Mouse (Mus musculus) cerebellum, postnatal 14 days (tissue): ENCODE measurements around the gene Myog.

Experiments
- DNase-seq, 2 experiments: peaks; one replicate each; pipeline ENCODE4 v3.0.0; 2021; ENCODE audit warnings: mixed read lengths in 2 of 2

Gene Myog

DNA sequence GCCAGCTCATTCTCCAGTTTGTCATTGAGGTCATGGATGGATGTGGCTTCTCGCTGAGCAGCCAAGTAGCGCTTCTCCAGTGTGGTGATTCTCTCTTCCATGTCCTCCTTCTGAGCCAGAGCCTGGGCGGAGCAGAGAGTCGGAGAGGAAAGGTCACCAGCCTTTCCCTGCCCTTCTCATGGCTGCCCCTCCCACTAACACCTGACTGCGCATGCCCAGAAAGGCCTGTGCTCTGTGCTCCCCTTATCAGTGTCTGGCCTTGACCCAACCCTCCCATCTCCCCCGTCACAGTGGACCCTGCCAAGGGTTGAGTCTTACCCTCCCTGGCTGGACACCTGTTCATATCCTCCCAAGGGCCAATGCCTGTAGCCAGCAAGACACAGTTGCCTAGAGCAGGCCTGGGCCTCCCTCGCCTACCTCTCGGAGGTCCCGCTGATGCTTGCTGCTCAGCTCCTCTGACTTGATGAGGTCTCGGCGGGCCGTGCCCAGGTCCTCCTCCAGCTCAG lies 37.1 kb downstream of the Myog start:
- no peak for DNase-seq

DNA sequence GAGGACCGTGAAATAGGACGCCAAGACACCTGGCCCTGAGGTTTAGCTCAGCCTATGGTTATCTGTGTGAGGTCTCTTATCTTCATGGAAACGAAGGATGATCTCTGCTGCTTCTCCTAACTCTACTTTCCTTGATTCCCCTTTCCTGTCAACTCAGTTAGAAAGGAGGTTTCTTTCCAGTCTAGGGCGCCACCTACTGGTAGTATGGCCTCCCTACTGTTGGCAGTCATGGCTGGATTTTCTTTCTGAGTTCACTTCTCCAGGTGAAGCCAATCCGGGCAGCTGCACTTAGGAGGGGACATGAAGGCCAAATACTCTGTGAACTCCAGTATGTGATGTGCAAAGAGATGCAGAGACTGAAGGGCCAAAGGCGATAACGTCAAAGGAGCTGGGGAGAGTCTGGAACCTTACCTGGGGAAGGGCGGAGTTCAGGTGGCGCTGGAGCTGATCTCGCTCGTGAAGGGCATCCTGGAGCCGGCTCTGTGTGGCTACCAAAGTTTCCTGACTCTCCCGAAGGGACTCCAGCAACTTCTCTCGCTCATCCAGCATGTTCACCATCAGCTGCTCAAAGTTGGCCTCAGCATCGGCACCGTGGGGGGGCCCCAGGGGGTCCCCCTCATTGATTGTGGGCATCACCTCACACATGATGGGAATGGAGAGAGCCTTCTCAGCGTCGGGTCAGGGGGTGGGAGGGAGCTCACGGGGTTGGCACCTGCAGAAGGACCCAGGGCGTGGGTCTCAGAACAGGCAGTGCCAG lies 42.3 kb downstream of the Myog start:
- DNase-seq = peak; percentile 92 to 96

DNA sequence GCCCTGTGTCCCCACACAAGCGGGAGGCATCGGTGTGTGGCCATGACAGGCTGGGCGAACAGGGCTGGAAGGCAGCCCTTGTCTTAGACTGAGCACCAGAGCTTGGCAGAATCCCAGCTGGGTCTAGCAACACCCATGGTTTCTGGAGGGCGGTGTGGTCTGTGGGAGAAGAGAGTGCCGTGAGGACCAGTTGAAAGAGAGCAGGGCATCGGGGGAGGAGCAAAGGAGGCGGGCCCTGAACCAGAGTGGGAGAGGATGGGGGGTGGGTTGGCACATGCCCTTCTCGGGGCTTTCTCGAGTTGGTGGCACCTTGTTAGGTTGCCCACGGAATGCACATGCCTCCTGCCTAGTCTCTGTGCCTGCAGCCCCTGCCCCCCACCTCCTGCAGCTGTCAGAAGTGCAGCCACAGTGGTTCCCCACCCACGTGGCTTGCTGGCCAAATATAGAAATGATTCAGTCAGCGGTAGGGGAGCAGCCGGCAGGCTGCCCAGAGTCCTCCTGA lies 43.0 kb downstream of the Myog start, which contains the start of gene Ppfia4:
Gene Ppfia4, minus strand, starts transcription at position 159 of the 502 bp plus-strand sequence.
- DNase-seq = peak; percentile 86 to 90

DNA sequence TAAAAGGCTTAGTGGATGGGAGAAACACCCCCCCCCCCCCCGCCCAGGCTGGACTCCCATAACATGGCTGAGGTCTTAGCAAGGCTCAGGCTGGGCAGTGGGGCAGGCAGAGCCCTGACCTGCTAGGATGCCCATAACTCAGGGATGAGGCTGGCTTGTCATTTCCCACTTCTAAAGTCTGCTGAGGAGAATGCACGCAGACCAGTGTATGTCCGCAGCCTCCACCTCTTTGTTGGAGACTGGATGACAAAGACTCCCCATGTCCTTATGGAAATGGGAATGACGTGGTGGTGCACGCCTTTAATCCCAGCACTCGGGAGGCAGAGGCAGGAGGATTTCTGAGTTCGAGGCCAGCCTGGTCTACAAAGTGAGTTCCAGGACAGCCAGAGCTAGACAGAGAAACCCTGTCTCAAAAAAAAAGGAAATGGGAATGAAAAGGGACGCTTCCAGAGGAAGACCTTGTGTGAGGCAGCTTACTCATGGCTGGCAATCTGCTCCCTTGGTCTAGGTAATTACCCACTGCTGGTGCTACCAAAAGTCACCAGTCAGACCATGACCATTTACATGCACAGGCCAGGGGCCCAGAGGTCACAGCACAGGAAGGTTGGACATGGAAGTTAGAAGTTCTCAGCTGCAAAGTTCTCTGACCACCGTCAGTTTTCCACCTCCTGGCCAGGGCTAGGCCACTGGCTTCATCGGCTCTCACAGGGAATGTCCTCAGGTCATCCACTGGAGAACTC lies 43.8 kb downstream of the Myog start:
- peak in 1 of 2 experiments; percentile 17 for DNase-seq

DNA sequence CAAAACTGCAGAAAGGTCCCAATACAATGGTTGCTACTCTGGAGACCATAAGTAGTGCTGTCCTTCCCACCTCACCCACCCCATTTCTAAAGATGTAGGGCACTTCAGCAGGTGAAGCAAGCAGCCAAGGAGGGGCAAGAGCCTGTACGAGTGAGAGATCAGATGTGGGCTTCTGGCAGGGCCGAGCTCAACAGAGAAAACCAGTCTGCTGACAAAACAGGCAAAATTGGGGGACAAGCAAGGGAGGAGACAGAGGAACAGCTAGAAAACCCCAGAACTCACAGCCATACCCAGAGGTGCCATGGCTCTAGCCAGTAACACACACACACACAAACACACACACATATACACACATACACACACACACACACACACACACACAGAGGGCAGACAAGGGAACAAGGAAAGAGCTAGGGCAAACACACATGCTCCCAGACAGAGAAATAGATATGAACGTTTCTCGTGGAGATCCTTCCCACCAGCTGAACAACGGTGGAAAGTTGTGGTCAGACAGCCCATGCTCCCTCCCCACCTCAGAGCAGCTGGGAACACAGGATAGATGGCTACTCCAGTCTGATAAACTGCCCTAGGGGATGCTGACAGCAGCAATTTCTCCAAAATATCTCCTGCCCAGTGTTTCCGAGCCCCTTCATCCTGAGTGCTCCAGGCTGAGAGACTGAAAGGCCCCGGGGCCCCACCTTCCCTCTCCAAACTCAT lies 44.5 kb downstream of the Myog start:
- DNase-seq = peak in 1 of 2 experiments; percentile 15

DNA sequence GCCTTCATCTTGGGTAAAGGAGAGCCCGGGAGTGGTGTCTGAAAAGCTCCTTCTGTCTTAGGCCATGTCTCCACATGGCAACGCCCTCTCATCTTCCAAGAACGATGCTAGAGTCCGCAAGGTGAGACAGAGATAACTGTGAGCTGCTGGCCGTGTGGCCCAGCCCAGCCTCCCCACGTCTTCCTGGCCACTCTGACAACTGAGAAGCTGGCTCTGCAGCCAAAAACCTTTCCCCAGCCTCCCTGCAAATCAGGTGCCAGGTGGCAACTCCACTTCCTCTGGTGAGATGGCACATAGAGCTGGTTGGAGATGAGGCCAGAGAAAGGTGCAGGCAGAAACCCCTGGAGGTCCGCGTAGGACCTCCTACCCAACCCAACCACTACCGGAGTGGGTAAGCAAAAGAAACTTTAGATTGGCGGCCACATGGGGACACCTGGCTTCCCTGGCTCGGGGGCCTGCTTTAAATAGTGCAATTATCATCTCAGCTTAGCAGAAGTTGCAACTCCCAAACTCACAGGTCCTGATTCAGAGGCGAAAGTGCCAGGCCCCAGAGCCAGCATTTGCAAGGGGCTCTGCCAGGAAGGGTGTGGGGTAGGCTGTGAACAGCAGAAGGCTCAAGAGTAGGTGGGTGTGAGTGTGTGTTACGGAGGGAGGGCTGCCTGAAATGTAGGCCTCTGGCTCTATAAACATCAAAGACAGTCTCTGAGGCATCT lies 45.6 kb downstream of the Myog start:
- DNase-seq = peak; percentile 82 to 91

DNA sequence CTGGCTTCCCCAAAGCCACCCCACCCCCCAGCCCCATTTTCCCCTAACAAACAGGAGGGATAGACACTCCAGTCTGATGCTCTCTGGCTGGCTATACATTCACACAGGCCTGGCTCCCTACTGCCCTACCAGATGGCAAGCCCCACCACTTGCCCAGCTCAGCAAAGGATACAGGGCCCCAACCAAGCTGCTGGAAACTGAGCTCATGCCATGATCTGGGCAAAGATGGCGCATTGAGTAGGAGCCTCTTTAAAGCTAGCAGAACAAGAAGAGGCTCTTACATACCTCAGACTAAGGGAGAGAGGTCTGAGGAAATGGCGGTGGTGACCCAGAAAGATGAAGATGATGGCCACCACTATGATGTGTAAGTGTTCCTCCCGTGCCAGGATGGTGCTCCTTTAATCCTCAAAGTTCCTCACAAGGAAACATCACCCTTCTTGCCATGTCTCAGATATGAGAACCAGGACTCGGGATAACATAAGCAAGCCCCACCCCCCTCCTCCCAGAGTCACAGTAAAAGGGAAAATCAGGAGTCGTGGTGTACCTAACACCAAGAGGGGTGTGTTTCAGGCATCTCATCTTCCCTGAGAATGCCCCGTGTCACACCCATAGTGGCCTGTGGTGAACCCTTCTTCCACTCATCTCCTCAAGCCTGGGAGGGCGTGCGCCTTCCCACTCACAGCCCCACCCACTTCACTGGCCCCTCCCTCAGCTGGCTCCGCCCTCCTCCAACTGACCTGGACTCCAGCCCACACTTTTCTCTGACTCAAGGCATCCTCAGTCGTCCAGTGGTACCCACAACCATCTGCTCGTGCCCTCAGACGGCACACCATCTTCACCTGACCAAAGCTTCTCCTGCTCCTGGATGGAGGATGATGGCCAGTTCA lies 46.4 kb downstream of the Myog start:
- peak; percentile 77 to 88 for DNase-seq

DNA sequence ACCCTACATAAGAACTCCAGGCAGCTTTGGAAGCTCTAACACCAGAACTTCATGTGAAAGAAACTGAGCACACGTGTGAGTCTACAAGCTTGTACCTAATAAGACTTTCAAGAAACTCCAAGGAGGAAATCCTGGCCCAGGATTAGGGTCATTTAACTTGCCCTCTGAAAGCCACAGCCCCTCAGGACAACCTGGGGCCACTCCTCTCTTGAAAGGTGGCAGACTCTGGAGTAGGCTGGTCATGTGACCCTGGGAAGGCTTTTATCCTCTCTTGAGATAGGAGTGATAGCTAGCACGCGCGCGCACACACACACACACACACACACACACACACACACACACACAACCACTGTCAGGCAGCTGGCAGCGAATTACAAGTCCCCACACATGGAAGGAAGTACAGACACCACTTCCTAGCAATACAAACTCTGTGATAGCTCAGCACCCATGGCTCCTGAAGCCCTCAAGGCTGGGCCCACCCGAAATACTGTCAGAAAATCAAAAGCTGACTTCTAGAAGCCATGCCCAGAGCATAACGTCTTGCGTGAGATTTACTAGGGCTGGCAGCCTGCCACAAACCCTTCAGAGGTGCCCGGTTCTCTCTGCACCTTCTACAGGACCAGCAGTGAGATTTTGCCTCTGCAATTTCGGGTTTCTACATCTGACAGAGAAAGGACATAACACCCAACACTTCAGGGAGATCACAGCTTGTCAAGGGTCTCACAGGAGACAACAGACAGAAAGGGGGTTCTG lies 47.3 kb downstream of the Myog start:
- peak; percentile 57 to 65 for DNase-seq

DNA sequence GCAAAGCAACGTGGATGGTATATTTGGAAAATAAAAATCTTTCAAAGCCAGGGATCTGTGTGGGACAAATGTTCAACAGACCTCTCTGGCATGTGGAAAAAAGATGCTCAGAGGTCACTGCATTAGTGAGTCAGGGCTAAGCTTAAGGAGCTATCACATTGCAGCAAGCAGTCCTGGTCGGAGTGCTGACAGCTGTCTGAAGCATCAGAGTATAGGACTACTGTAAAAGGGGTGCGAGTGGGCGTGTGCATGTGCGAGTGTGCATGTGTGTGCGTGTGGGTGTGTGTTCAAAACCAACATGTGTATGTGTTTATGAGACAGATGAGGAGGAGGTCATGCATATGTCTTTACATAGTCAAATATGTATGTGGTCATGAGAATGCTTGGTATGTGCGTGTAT lies 49.4 kb downstream of the Myog start:
- DNase-seq = no peak

DNA sequence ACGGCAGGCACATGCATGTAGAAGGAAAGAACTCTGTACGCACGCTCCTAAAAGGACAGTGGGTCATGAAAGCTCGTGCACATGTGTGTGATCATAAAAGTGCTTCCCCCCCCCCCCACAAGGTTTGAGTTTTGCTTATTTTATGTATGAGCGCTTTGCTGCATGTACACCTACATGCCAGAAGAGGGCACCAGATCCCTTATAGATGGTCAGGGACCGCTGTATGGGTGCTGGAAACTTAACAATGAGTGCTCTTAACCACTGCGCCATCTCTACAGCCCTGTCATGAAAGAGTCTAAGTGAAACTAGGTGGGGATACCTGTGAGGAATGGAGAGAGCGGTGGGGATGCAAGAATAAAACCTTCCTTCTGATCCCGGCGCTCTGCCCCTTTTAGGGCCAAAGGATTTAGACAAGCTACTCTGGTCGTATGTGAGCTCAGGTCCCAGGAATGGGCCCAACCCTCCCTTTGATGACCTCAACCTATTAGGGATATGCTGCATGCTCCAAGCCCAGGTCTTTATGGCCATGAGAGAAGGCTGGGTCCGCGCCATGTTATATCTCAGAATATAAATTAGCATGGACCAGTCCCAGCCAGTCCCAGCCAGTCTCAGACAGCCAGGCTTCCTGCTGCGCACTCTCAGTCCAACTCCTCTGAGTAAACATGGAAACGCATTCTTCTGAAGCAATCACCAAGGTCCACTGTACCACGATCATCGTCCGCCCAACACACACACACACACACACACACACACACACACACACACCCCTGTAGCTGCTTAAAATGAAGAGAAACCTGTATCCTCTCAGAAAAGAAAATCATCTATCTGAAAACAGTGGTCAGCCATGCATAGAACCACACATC lies 50.2 kb downstream of the Myog start:
- no peak for DNase-seq

DNA sequence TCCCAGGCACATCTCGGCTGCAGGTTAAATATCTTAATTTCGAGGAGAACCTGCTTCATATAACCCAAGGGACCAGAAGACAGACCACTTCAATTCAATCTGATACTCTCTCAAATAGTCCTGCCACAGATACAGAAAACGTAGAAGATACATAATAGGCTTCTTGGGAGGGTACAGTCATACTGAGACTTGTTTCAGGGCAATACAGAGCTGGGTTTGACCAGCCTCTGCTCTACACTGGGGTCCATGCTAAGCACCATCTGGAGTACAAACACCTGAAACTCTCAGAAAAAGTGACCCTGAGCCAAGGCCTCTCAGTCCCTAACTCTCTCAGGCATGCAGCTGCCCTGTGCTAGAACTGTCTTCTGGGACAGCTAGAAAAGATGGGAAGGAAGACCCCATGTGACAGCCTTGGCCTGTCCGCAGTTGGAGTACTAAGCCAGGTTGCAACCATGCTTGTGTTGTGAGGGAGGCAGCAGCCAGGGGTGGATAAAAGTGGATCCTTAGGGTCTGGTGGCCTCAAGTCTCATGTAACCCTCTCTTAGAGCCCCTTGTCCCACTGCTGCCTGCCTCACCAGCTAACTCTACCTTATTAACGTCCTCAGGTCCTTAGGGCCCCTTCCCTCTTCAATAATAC lies 52.0 kb downstream of the Myog start:
- DNase-seq = no peak
